Mouse (Mus musculus) liver, embryonic 14.5 days (tissue): ENCODE data around the gene Tbck.

Source experiments
- CTCF ChIP-seq: IDR thresholded peaks from 2 replicates; pipeline ENCODE4 v1.5.1; 2016; ENCODE audit warnings: antibody characterized with exemption, low read depth, control low read depth
- EP300 ChIP-seq: IDR thresholded peaks from 2 replicates; pipeline ENCODE4 v1.6.1; 2016; ENCODE audit warnings: antibody characterized with exemption, low read depth

- TF ChIP-seq CTCF (no peak), EP300 (no peak)
These were observed 436 bp downstream of the Tbck start, which contains the start of gene Aimp1 for GRCm38 (mm10) chr3:132684231-132684928.
